Mouse (Mus musculus) forebrain, embryonic 10.5 days (tissue): ENCODE results near the gene Slc29a3. TPM values are rescaled to one million over a fixed set of nuclear protein-coding genes. Genes with fewer than 3 reads are reported as not detected.
A peak's percentile ranks its signal among the peaks of the same experiment; 100 is the strongest.
"Not testable (repeated sequence)": the region's sequence is repeated elsewhere in the genome, so short reads cannot be mapped to it uniquely, and the experiment has no call there.

Experiments used
- DNase-seq: peaks from one replicate; pipeline ENCODE4 v3.0.0-alpha.2; 2017; ENCODE audit warnings: low spot score; ENCODE audit errors: extremely low spot score
- H3K27ac ChIP-seq: fragments of 300-500 bp; sonication (generic); 2 replicates; pipeline ENCODE4 v1.5.1; 2016; ENCODE audit warnings: mild to moderate bottlenecking
- H3K27me3 ChIP-seq: fragments of 300-500 bp; sonication (generic); 2 replicates; pipeline ENCODE4 v1.6.1; 2016; ENCODE audit warnings: mild to moderate bottlenecking; ENCODE audit not compliant: poor library complexity, severe bottlenecking
- H3K36me3 ChIP-seq: fragments of 300-500 bp; sonication (generic); replicated peaks from 2 replicates; pipeline ENCODE4 v1.6.1; 2016; ENCODE audit warnings: mild to moderate bottlenecking, moderate library complexity
- H3K4me1 ChIP-seq: fragments of 300-500 bp; sonication (generic); 2 replicates; pipeline ENCODE4 v1.6.1; 2016
- H3K4me3 ChIP-seq: fragments of 300-500 bp; sonication (generic); 2 replicates; pipeline ENCODE4 v1.5.1; 2016; ENCODE audit warnings: mild to moderate bottlenecking, moderate library complexity
- H3K9me3 ChIP-seq: fragments of 300-500 bp; sonication (generic); 2 replicates; pipeline ENCODE4 v1.6.1; 2016; ENCODE audit warnings: mild to moderate bottlenecking, moderate library complexity
- WGBS: fragments of 180-500 bp; shearing (Covaris S2); methylation state at CpG from one replicate; pipeline ENCODE4 v1.1.7; 2016; 5-methylcytosine and 5-hydroxymethylcytosine counted together
- polyA plus RNA-seq: library from polyadenylated mRNA; unstranded; fragments of >200 nt; fragmentation: Nextera tagmentation; extraction: Ambion mirVana; gene quantifications from 2 replicates; pipeline ENCODE4 v1.2.1, GENCODE M21; 2016

Slc29a3 gene
- polyA plus RNA-seq, 1 experiment from 2014 or later: 6.3 TPM

DNA sequence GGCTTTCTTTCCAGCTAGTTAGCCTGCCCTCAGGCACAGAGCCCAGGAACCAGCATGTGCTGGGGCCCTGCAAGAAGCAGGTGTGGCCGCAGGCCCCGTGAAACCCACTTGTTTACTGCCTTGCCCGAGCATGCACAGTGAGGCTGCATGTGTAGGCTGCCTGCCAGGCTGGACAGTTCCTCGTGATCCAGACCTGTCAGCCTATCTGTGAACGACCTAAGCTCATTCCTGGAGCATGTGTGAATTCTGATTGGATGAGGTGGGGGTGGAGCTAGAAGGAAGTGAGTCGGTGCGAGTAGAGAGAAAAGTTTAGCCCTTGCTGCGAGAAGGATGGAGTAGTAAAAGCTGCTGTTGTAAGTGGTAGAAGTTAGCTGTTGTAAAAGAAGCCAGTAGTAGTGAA, 40.3 kb downstream of the Slc29a3 start:
- H3K27ac ChIP-seq, H3K4me1 ChIP-seq, H3K27me3 ChIP-seq, H3K4me3 ChIP-seq, DNase-seq: not testable (repeated sequence)
- H3K36me3 ChIP-seq: peaks cover 20% of the 10 kb centered on the region
- peaks cover 24% of the 10 kb centered on the region; the same call in 1 of the 2 replicates for H3K9me3 ChIP-seq
- 74% methylated on average over 8 of the region's 8 CpGs for WGBS

DNA sequence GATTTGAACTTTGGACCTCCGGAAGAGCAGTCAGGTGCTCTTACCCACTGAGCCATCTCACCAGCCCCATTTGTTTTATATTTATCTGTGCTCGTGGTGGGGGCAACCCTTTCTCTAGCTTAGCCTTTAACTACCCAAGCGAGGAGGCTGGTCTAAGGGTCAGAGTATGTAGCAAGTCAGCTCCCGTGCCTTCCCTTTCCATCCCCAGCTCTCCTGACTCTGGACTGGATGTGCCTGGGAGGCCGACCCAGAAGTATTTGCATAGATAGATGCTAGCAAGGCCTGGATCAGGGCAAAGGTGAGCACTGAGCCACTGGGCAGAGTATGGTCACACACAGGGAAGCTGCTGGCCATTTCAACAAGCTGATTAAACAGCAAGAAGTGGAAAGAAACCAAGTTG, 43.8 kb downstream of the Slc29a3 start:
- 87% methylated on average over 5 of the region's 5 CpGs for WGBS
- peaks cover 10% of the 10 kb centered on the region; the same call in 1 of the 2 replicates for H3K9me3 ChIP-seq

DNA sequence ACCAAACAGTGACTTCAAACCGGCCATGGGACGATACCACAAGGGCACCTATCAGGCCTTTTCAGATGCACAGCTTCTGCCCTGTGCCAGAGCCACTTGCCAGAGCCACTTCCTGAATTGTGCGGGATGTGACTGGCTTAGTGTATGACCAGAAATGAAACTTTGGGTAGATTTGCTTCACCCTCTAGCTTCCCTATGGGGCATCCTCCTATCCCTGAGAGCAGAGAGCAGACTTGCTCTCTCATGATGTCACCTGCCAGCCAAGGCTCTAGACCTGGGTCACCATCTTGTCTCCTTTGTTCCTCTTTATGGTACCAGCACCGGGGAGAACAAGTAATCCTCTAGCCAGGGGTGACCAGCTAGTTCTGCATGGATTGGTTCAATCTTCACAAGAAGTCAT, 46.3 kb downstream of the Slc29a3 start:
- DNase-seq: no peak
- Histone ChIP-seq H3K27me3 (no peaks in the 10 kb centered on the region), H3K9me3 (no peaks in the 10 kb centered on the region), H3K27ac (no peak overlapping the region), H3K36me3 (no peaks in the 10 kb centered on the region), H3K4me1 (no peaks in the 10 kb centered on the region), H3K4me3 (no peak overlapping the region)
- WGBS: 85% methylated on average over 4 of the region's 4 CpGs

More for the DNA sequence above, 43.8 kb downstream of the Slc29a3 start:
- Histone ChIP-seq H3K27me3 (no peaks in the 10 kb centered on the region), H3K4me1 (no peaks in the 10 kb centered on the region), H3K4me3 (no peak overlapping the region), H3K36me3 (peaks cover under 1% of the 10 kb centered on the region; the same call in 1 of the 2 replicates), H3K27ac (no peak overlapping the region)
- DNase-seq: no peak

DNA sequence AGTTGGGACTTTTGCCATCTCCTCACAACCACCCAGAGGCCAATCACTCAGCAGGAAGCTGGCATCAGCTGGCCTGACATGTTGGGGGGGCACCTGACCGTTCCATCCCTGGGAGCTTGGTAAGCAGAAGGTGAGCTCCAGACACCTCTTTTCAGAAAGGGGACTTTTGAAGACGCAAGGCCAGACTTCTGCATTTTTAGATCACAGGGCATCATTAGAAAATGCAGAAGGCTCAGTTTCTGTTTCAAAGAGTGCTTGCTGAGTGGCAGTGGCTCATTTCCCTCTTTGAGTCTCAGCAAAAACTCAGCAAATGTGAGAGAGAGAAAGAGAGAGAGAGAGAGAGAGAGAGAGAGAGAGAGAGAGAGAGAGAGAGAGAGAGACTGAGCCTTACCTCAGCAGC, 47.5 kb downstream of the Slc29a3 start:
- H3K27me3 ChIP-seq: no peaks in the 10 kb centered on the region
- H3K9me3 ChIP-seq: no peaks in the 10 kb centered on the region
- no peak overlapping the region for H3K4me3 ChIP-seq
- no peaks in the 10 kb centered on the region for H3K4me1 ChIP-seq
- no peak for DNase-seq
- 81% methylated on average over 2 of the region's 2 CpGs for WGBS
- H3K27ac ChIP-seq: no peak overlapping the region
- no peaks in the 10 kb centered on the region for H3K36me3 ChIP-seq

DNA sequence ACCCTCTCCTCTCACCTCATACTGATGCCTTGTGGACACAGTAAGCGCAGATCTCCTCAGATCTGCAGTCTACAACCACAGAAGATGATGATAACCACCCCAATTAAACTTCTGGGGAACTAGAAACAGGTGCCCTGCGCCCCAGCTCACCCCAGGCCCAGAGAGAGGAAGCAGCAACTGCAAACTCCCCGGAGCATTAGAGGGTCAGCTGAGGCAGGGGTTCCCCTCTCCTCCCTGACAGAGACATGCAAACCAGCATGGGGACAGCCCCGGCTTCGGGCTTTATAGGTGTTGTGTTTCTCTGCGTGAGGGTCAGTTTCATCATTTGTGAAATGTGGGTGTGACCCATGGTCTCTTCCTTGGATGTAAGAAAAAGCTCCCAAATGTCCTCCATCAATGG, 54.8 kb downstream of the Slc29a3 start:
- Histone ChIP-seq H3K4me3 (no peak overlapping the region), H3K4me1 (0 out of 2 replicates have a peak, but pooled peaks cover 3% of the 10 kb centered on the region), H3K36me3 (no peaks in the 10 kb centered on the region), H3K27me3 (peaks cover 26% of the 10 kb centered on the region), H3K27ac (no peak overlapping the region), H3K9me3 (no peaks in the 10 kb centered on the region)
- DNase-seq: no peak
- 88% methylated on average over 6 of the region's 6 CpGs for WGBS

DNA sequence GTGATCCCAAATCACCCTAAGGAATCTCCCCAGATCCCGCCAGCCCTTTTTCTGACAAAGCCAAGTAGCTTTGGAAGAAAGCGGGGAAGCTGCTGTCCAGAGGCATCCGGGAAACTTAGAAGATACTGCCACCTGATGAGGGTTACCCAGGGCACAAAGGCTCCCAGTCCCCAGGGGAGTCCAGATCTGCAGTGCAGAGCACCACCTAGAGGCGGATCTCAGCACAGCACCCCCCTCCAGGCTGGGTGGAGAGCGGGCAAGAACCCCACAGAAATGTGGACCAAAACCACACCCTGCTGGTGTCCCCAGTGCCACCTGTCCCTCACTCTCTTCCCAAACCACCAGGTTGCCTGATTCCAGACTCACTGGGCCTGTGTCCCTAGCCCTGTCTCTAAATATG, 55.6 kb downstream of the Slc29a3 start:
- no peak overlapping the region for H3K4me3 ChIP-seq
- H3K4me1 ChIP-seq: 0 out of 2 replicates have a peak, but pooled peaks cover 3% of the 10 kb centered on the region
- H3K36me3 ChIP-seq: no peaks in the 10 kb centered on the region
- no peak overlapping the region for H3K27ac ChIP-seq
- 17% methylated on average over 5 of the region's 5 CpGs for WGBS
- peak; percentile 69 for DNase-seq
- H3K9me3 ChIP-seq: no peaks in the 10 kb centered on the region
- peaks cover 26% of the 10 kb centered on the region for H3K27me3 ChIP-seq

DNA sequence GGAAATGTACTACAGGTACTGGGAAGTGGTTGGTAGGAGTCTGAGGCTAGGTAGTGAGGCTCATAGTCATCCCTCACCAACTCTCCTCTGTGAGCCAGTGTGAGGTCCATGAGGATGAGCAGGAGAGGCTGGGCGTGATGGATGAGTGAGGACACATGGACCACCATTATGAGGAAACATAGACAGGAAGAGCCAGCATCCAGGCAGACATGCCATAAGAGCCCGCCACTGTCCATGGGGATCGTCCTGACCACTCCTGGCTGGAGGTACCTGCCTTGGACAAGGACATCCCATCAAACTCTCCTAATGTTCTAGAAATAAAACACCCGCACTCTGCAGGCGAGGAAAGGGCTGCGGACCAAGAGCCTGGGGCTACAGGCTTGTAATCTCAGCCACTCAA, 56.2 kb downstream of the Slc29a3 start, which contains the start of gene Cdh23:
TSS of gene Cdh23 (minus strand) at position 101 of the 400 bp plus-strand sequence.
- Histone ChIP-seq H3K27ac (no peak within 1 kb of the TSS), H3K4me1 (0 out of 2 replicates have a peak, but pooled peaks cover 3% of the 10 kb centered on the region), H3K36me3 (no peaks in the 10 kb centered on the region), H3K9me3 (no peaks in the 10 kb centered on the region), H3K4me3 (no peak within 1 kb of the TSS), H3K27me3 (peaks cover 26% of the 10 kb centered on the region)
- DNase-seq: no peak
- 89% methylated on average over 6 of the region's 6 CpGs for WGBS

DNA sequence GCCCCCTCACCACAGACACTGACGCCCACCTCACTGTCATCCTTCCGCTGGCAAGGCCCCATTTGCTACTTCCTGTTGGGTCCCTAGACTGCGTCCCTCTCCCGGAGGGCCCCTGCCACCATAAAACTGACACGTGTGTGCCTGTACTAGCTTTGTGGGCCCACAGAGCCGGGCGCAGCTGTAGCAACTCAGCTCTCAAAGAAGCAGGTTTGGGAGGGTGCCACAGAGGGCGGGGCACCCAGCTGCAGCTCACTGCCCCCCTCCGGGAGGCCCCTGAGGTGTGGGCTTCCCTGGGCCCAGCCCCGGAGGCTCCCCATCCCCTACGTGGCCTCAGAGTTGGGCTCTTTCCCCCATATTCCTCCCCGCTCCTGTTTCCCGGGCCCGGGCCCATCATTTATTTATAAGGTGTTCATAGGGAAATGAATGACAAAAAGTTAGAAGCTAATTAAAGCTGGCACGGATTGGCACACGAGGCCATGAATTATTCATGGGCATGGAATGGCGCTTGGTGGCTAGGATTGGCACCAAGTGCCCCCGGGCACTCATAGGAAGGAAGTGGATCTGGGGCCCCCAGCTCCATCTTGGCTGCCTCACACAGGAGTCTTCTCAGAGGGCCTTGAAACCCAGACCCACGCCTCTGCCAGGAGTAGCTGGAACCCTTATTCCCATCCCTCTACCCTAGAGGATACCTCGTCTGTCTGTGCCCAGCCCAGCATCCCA, 60.8 kb downstream of the Slc29a3 start:
- Histone ChIP-seq H3K27me3 (peaks cover 50% of the 10 kb centered on the region), H3K27ac (no peak overlapping the region), H3K9me3 (no peaks in the 10 kb centered on the region), H3K36me3 (no peaks in the 10 kb centered on the region), H3K4me1 (peaks cover 9% of the 10 kb centered on the region), H3K4me3 (no peak overlapping the region)
- DNase-seq: no peak
- WGBS: 84% methylated on average over 20 of the region's 20 CpGs

DNA sequence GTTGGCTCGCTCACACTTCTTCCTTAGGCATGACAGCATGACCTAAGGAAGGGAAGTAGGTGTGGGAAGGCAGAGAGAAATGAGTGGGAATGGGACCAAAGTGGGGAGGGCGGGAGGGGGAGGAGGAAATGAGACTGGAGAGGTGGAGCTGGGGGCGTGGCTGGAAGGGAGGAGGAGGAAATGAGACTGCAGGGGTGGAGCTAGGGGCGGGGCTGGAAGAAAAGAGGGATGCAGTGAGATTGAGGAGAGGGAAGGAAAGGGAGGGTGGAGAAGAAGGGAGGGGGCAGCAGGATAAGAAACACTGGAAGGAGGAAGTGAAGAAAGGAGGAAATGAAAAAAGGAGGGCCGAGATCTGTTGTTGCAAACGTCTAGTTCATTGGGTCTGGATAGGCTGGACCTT, 61.6 kb downstream of the Slc29a3 start:
- H3K27me3 ChIP-seq: peaks cover 51% of the 10 kb centered on the region
- peaks cover 18% of the 10 kb centered on the region for H3K4me1 ChIP-seq
- H3K4me3 ChIP-seq: no peak overlapping the region
- H3K9me3 ChIP-seq: no peaks in the 10 kb centered on the region
- H3K36me3 ChIP-seq: no peaks in the 10 kb centered on the region
- no peak overlapping the region for H3K27ac ChIP-seq
- WGBS: 52% methylated on average over 6 of the region's 6 CpGs
- DNase-seq: no peak

DNA sequence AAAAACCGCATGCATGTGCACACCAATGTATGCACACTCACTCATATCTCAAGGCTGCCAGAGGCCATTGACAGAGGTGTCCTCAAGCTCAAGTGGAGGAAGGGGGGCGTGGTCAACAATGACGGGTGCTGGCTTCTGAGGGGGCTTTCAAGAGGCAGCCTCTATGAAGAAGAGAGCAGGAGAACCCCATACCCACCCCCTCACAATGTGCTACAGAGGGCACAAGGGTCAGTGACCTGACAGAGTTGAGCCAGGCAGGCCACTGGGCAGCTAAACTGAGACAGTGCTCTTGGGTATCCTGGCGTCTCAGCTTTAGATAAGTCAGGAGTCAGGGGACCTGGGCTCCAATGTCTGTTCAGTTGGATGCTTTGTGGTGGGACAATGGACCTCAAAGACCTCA, 63.2 kb downstream of the Slc29a3 start:
- DNase-seq: no peak
- no peak overlapping the region for H3K27ac ChIP-seq
- H3K27me3 ChIP-seq: peaks cover 66% of the 10 kb centered on the region
- H3K4me1 ChIP-seq: peaks cover 23% of the 10 kb centered on the region
- 80% methylated on average over 4 of the region's 4 CpGs for WGBS
- H3K9me3 ChIP-seq: no peaks in the 10 kb centered on the region
- no peak overlapping the region for H3K4me3 ChIP-seq
- no peaks in the 10 kb centered on the region for H3K36me3 ChIP-seq

DNA sequence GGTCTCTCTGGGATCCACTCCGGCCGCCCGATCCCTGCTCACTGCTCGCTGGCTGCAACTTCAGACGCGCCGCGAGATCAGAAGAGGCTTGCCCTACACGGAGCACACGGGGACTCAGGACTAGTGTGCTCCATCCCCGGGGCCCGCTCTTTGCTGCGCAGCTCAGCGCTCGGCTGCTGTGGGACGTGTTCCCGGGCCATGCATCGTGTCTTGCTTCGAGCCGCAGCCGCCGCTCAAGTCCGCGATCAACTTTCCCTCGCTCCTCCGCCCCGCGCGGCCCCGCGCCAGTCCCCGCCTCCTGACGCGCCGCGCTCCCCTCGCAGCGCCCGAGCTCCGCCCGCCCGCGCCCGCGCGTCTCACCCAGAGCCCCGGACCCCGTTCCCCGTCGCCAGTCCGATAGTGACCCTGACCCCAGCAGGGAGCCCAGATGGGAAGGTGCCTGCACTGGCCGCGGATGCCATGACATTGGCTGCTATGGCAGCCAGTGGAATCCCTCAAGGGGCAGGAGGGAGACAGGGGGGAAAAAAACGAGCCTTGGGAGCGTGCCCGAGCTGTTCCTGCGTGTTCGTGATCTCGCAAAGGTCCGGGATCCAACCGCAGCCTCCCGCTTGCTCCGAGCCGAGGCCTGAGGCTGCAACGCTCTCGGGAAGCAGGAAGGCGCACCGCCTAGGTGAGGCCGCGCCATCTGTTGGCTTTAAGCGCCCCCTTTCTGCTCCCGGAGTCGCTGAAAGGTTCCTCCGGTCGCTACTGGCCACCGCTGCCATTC, 65.4 kb downstream of the Slc29a3 start:
- Histone ChIP-seq H3K4me1 (peaks cover 23% of the 10 kb centered on the region), H3K27ac (peak overlapping the region; percentile 66; the same call in 1 of the 2 replicates), H3K27me3 (peaks cover 86% of the 10 kb centered on the region), H3K9me3 (no peaks in the 10 kb centered on the region), H3K36me3 (no peaks in the 10 kb centered on the region), H3K4me3 (peak overlapping the region; percentile 65)
- under 1% methylated on average over 76 of the region's 76 CpGs for WGBS
- DNase-seq: peak; percentile 61

DNA sequence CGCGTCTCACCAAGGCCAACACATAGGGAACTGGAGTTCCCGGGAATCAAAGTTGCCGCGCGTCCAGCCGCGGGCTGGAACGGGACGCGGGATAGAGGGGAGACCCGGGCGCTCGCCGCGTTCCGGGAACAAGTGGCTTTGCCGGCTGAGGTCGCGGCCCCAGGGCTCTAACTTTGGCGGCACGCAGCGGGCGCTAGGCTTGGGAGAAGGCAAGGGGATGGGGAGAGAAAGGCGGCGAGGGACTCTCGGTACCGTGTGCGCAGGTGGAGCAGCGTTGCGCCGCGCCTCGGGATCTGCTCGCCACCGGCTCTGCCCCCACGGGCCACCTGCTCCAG, 66.0 kb downstream of the Slc29a3 start:
- DNase-seq: peak; percentile 46
- H3K27me3 ChIP-seq: peaks cover 86% of the 10 kb centered on the region
- H3K27ac ChIP-seq: peak overlapping the region; percentile 66; the same call in 1 of the 2 replicates
- peak overlapping the region; percentile 65 for H3K4me3 ChIP-seq
- no peaks in the 10 kb centered on the region for H3K9me3 ChIP-seq
- under 1% methylated on average over 37 of the region's 37 CpGs for WGBS
- H3K4me1 ChIP-seq: peaks cover 23% of the 10 kb centered on the region
- no peaks in the 10 kb centered on the region for H3K36me3 ChIP-seq
